In the genomic region with DNA sequence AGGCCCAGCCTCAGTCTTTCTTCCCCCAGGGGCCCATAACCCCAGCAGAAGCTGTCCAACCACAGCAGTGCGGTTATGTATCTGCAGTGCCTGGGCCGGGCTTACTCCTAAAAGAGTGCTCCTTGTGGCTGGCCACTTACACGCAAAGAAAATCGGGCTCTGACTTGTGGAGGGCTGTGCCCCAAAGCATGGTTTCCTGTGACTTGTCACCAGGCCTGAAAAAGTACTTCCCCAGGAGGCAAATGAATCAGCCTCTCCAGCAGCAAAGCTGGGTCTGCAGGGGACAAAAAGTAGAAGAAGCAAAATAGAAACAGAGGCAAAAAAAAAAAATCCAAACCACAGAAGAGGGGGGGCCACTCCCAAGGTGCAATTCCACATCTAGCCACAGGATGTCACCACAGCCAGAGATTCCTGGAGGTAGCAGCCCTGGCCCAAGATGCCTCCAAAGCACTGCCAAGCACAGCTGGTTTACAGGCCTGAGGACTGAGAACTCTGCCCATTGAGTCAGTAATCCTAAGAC, we compare ENCODE assay signal across 8 mouse cellular contexts. TPM values are rescaled to one million over a fixed set of nuclear protein-coding genes. Genes with fewer than 3 reads are reported as not detected.
DNase-seq lines count a peak whose midpoint lies in the region; ATAC-seq and TF ChIP-seq lines count a peak whose summit lies in the region.

No protein-coding gene starts in this region.

- H3K4me3 ChIP-seq in intestine, embryonic 16.5 days (ENCODE audit: low read length): no peak overlapping the region
- H3K4me3 ChIP-seq in limb, embryonic 11.5 days (ENCODE audit: low read depth, low read length): no peak overlapping the region
- no peak overlapping the region for H3K4me3 ChIP-seq in midbrain, postnatal 0 days (ENCODE audit: low read depth, low read length)

- peak; percentile 95 for TF ChIP-seq CTCF in midbrain, postnatal 0 days (IDR thresholded peaks at IDR 0.05)

- H3K36me3 ChIP-seq in intestine, embryonic 16.5 days (ENCODE audit: control insufficient read depth, insufficient read depth, low read length): no peaks in the 10 kb centered on the region
- no peaks in the 10 kb centered on the region for H3K36me3 ChIP-seq in limb, embryonic 11.5 days (ENCODE audit: control insufficient read depth, insufficient read depth, low read length)
- no peaks in the 10 kb centered on the region for H3K36me3 ChIP-seq in midbrain, postnatal 0 days (ENCODE audit: insufficient read depth, low read length)

- 46% methylated on average over 4 of the region's 4 CpGs for WGBS in intestine, embryonic 16.5 days
- 37% methylated on average over 4 of the region's 4 CpGs for WGBS in limb, embryonic 11.5 days
- WGBS in midbrain, postnatal 0 days: 35% methylated on average over 4 of the region's 4 CpGs

- H3K9ac ChIP-seq in intestine, embryonic 16.5 days (ENCODE audit: low read depth, low read length): no peak overlapping the region
- H3K9ac ChIP-seq in limb, embryonic 11.5 days (ENCODE audit: low read length): no peak overlapping the region
- no peak overlapping the region for H3K9ac ChIP-seq in midbrain, postnatal 0 days (replicated peaks; ENCODE audit: low read length, poor library complexity, severe bottlenecking)

- no peak overlapping the region for H3K27ac ChIP-seq in intestine, embryonic 16.5 days (ENCODE audit: low read length)
- H3K27ac ChIP-seq in limb, embryonic 11.5 days (replicated peaks; ENCODE audit: low read depth, low read length): no peak overlapping the region
- no peak overlapping the region for H3K27ac ChIP-seq in midbrain, postnatal 0 days (ENCODE audit: low read depth, low read length)

- H3K9me3 ChIP-seq in intestine, embryonic 16.5 days (ENCODE audit: control insufficient read depth, low read length): no peaks in the 10 kb centered on the region
- H3K9me3 ChIP-seq in limb, embryonic 11.5 days (ENCODE audit: control insufficient read depth, low read length): no peaks in the 10 kb centered on the region
- H3K9me3 ChIP-seq in midbrain, postnatal 0 days (ENCODE audit: low read length): no peaks in the 10 kb centered on the region

- no peaks in the 10 kb centered on the region for H3K27me3 ChIP-seq in intestine, embryonic 16.5 days (replicated peaks; ENCODE audit: control insufficient read depth, insufficient read depth, low read length)
- H3K27me3 ChIP-seq in limb, embryonic 11.5 days (ENCODE audit: control insufficient read depth, insufficient read depth, low read length): no peaks in the 10 kb centered on the region
- H3K27me3 ChIP-seq in midbrain, postnatal 0 days (ENCODE audit: insufficient read depth, low read length): no peaks in the 10 kb centered on the region

- ATAC-seq in intestine, embryonic 16.5 days: peak; percentile 39; the same call in 1 of the 2 replicates
- 0 out of 2 replicates have a peak, but pooled peaks have one; percentile 26 for ATAC-seq in limb, embryonic 11.5 days (ENCODE audit: insufficient number of reproducible peaks, low FRiP score, low TSS enrichment, low read depth)
- ATAC-seq in midbrain, postnatal 0 days (ENCODE audit: low FRiP score): 0 out of 2 replicates have a peak, but pooled peaks have one; percentile 23

- H3K4me2 ChIP-seq in intestine, embryonic 16.5 days (ENCODE audit: low read depth, low read length): no peak overlapping the region
- H3K4me2 ChIP-seq in limb, embryonic 11.5 days (ENCODE audit: low read depth, severe bottlenecking): no peak overlapping the region
- no peak overlapping the region for H3K4me2 ChIP-seq in midbrain, postnatal 0 days (ENCODE audit: low read depth, low read length, poor library complexity, severe bottlenecking)

- peak; percentile 79 for DNase-seq in urinary bladder, postnatal 14 days (ENCODE audit: low spot score)
- no peak for DNase-seq in urinary bladder, adult 2 months (ENCODE audit: low spot score)
- DNase-seq in cerebellum, postnatal 25 days: peak; percentile 71 to 80
- peak; percentile 74 for DNase-seq in gastrocnemius, adult 18-20 months (ENCODE audit: low spot score)
- peak; percentile 86 for DNase-seq in limb, embryonic 11.5 days (ENCODE audit: low spot score)
- DNase-seq in midbrain, postnatal 0 days (ENCODE audit: low spot score): peak; percentile 89
- DNase-seq in spleen, postnatal 36 days (ENCODE audit: low spot score in 2 of 2): peak; percentile 63 to 65

- peaks cover 5% of the 10 kb centered on the region for H3K4me1 ChIP-seq in intestine, embryonic 16.5 days (ENCODE audit: control insufficient read depth, insufficient read depth, low read length)
- H3K4me1 ChIP-seq in limb, embryonic 11.5 days (ENCODE audit: control insufficient read depth, insufficient read depth, low read length): no peaks in the 10 kb centered on the region
- H3K4me1 ChIP-seq in midbrain, postnatal 0 days (ENCODE audit: insufficient read depth, low read length): no peaks in the 10 kb centered on the region

RNA-seq across cellular contexts. Expression of a gene that starts 18.9 kb away (rescaled TPM):
- 12.8 and 13.4 TPM in 2 replicates for polyA plus RNA-seq in urinary bladder, adult 2 months (2012; rRNA removed)
- total RNA-seq in gastrocnemius, adult 18-20 months (2021): under 1 TPM; 0.37 to 0.88 TPM
- 80.7 and 82.8 TPM in 2 replicates for polyA plus RNA-seq in intestine, embryonic 16.5 days (2015; fragmentation: Nextera tagmentation; extraction: Ambion mirVana)
- polyA plus RNA-seq in limb, embryonic 11.5 days (2014; fragmentation: Nextera tagmentation; extraction: Ambion mirVana): 119 and 131 TPM in 2 replicates
- total RNA-seq in midbrain, postnatal 0 days (2014; rRNA removed): 3.1 and 4.4 TPM in 2 replicates
- polyA plus RNA-seq in midbrain, postnatal 0 days (2015; fragmentation: Nextera tagmentation; extraction: Ambion mirVana): 4.5 and 5.8 TPM in 2 replicates

RNA-seq across cellular contexts. Expression of a gene that starts 51.1 kb away (rescaled TPM):
- polyA plus RNA-seq in urinary bladder, adult 2 months (2012; rRNA removed): 6,512 and 6,766 TPM in 2 replicates
- 1,000 to 10,000 TPM; 1,375 to 1,461 TPM for total RNA-seq in gastrocnemius, adult 18-20 months (2021)
- 1,285 and 1,371 TPM in 2 replicates for polyA plus RNA-seq in intestine, embryonic 16.5 days (2015; fragmentation: Nextera tagmentation; extraction: Ambion mirVana)
- polyA plus RNA-seq in limb, embryonic 11.5 days (2014; fragmentation: Nextera tagmentation; extraction: Ambion mirVana): 1,214 and 1,288 TPM in 2 replicates
- 3,080 and 3,220 TPM in 2 replicates for total RNA-seq in midbrain, postnatal 0 days (2014; rRNA removed)
- 983 and 1,053 TPM in 2 replicates for polyA plus RNA-seq in midbrain, postnatal 0 days (2015; fragmentation: Nextera tagmentation; extraction: Ambion mirVana)
